Mouse (Mus musculus) adrenal gland, postnatal 0 days (tissue): ENCODE data around the gene Abca16. TPM values are rescaled to one million over a fixed set of nuclear protein-coding genes. Genes with fewer than 3 reads are reported as not detected.

Experiments used
- polyA plus RNA-seq: library from polyadenylated mRNA; unstranded; fragments of >200 nt; fragmentation: Nextera tagmentation; extraction: Ambion mirVana; gene quantifications from 2 replicates; pipeline ENCODE4 v1.2.1, GENCODE M21; 2015

Gene Abca16
- polyA plus RNA-seq, result not detected in 2 replicates

DNA sequence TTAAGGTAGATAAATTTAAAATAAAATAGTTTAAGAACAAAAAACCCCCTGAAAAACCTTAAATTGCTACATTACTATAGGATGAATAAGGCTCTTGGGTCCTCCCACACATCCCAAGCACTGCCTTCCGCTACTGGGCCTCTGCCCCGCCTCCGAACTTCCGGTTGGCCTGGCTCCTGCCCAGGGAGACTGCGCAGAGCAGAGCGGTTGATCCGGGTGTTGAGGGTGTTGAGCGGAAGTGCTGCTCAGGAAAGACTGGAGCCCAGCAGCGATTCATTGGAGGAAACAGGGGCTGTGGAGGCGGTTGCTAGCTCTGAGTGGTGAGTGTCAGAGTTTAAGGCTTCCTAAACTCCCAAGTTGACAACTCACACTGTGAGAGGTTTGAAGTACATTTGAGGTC is at the start of gene Abca16:
Gene Abca16, plus strand, starts transcription at position 201 of the 400 bp plus-strand sequence.

Other genes starting within 250 kb of the Abca16 start
- 0.15 and 0.30 TPM in 2 replicates for gene Anks4b, start 235.8 kb upstream of the Abca16 start, polyA plus RNA-seq
- gene Crym, start 207.5 kb upstream of the Abca16 start, polyA plus RNA-seq, result 8.8 and 9.8 TPM in 2 replicates
- gene Abca14, start 205.7 kb upstream of the Abca16 start, polyA plus RNA-seq, result 0.09 and 0.17 TPM in 2 replicates
- not detected in 2 replicates for gene Abca15, start 81.0 kb upstream of the Abca16 start, polyA plus RNA-seq
- 199 and 243 TPM in 2 replicates for gene Uqcrc2, start 225.5 kb downstream of the Abca16 start, polyA plus RNA-seq